In genomic region chr16:30974549-30974948, GRCm38 (mm10) we compare ENCODE assay signal across 14 mouse cellular contexts.
DNase-seq lines count a peak whose midpoint lies in the region; ATAC-seq lines count a peak whose summit lies in the region.
"Had no signal": no experiment of that assay in that cellular context is flagged by ENCODE, and none has a peak within 500 bp of the region (broad histone marks: within the 10 kb centered on the region; RNA-seq: fewer than 3 reads in every experiment).

No protein-coding gene starts in this region.

- peaks cover 25% of the 10 kb centered on the region for H3K4me1 ChIP-seq in liver, embryonic 16.5 days (ENCODE audit: control insufficient read depth, low read depth, low read length)
- peaks cover 29% of the 10 kb centered on the region for H3K4me1 ChIP-seq in stomach, embryonic 15.5 days
- peaks cover 24% of the 10 kb centered on the region for H3K4me1 ChIP-seq in forebrain, embryonic 10.5 days

- H3K4me2 ChIP-seq in liver, embryonic 16.5 days (ENCODE audit: low read depth, low read length): no peak overlapping the region
- H3K4me2 ChIP-seq in stomach, embryonic 15.5 days: no peak overlapping the region
- H3K4me2 ChIP-seq: heart, embryonic 11.5 days; midbrain, embryonic 12.5 days had no signal

- no peaks in the 10 kb centered on the region for H3K9me3 ChIP-seq in liver, embryonic 16.5 days (replicated peaks; ENCODE audit: control insufficient read depth, low read length)
- H3K9me3 ChIP-seq in stomach, embryonic 15.5 days: no peaks in the 10 kb centered on the region
- H3K9me3 ChIP-seq in forebrain, embryonic 10.5 days: no peaks in the 10 kb centered on the region
- H3K9me3 ChIP-seq: midbrain, embryonic 12.5 days had no signal

- peak overlapping the region; percentile 48 for H3K27ac ChIP-seq in liver, embryonic 16.5 days (ENCODE audit: low read length)
- 0 out of 2 replicates have a peak overlapping the region, but pooled peaks have one; percentile 42 for H3K27ac ChIP-seq in stomach, embryonic 15.5 days
- no peak overlapping the region; the same call in 1 of the 2 replicates for H3K27ac ChIP-seq in forebrain, embryonic 10.5 days
- H3K27ac ChIP-seq: liver, embryonic 14.5 days; midbrain, embryonic 12.5 days had no signal

- H3K27me3 ChIP-seq in liver, embryonic 16.5 days (ENCODE audit: control insufficient read depth, insufficient read depth, low read depth, low read length): no peaks in the 10 kb centered on the region
- no peaks in the 10 kb centered on the region for H3K27me3 ChIP-seq in stomach, embryonic 15.5 days (replicated peaks)
- no peaks in the 10 kb centered on the region for H3K27me3 ChIP-seq in forebrain, embryonic 10.5 days (ENCODE audit: poor library complexity, severe bottlenecking)
- H3K27me3 ChIP-seq: midbrain, embryonic 12.5 days had no signal

- WGBS in liver, embryonic 16.5 days (ENCODE audit: insufficient replicate concordance): 29% methylated on average over 12 of the region's 12 CpGs
- WGBS in stomach, embryonic 15.5 days: 66% methylated on average over 12 of the region's 12 CpGs
- 93% methylated on average over 12 of the region's 12 CpGs for WGBS in forebrain, embryonic 10.5 days

- peak; percentile 94 for DNase-seq in heart, adult 11 months
- no peak for DNase-seq in heart, postnatal 14 days
- peak; percentile 39 to 59 for DNase-seq in spleen, postnatal 36 days (ENCODE audit: low spot score in 2 of 2)
- no peak for DNase-seq in spleen, postnatal 14 days (ENCODE audit: low spot score in 2 of 2)
- DNase-seq in forebrain, embryonic 10.5 days (ENCODE audit: extremely low spot score, low spot score): no peak
- DNase-seq: cerebellum, adult 11-12 months; kidney, adult 11 months had no signal

- no peaks in the 10 kb centered on the region for H3K36me3 ChIP-seq in liver, embryonic 16.5 days (ENCODE audit: control insufficient read depth, insufficient read depth)
- H3K36me3 ChIP-seq in stomach, embryonic 15.5 days: no peaks in the 10 kb centered on the region
- H3K36me3 ChIP-seq in forebrain, embryonic 10.5 days (replicated peaks): no peaks in the 10 kb centered on the region
- H3K36me3 ChIP-seq: midbrain, embryonic 12.5 days had no signal

- intact Hi-C loops in heart, postnatal 14 days (cut with DNase I): loop anchor here (10.0 kb wide), 1 partner anchor 380 kb away; no protein-coding TSS in a partner anchor

- no peak for ATAC-seq in liver, embryonic 16.5 days (ENCODE audit: low read depth)
- no peak for ATAC-seq in stomach, embryonic 15.5 days (ENCODE audit: insufficient read depth, low FRiP score, low read depth)
- no peak for ATAC-seq in erythroid progenitor cell, adult 5-6 weeks (replicated peaks; ENCODE audit: low FRiP score, poor library complexity, severe bottlenecking)
- ATAC-seq: forebrain, embryonic 16.5 days had no signal

- no peak overlapping the region for H3K9ac ChIP-seq in liver, embryonic 16.5 days (ENCODE audit: low read depth, low read length)
- H3K9ac ChIP-seq in stomach, embryonic 15.5 days: no peak overlapping the region
- H3K9ac ChIP-seq: liver, embryonic 14.5 days; midbrain, embryonic 12.5 days had no signal

- H3K4me3 ChIP-seq in liver, embryonic 16.5 days (ENCODE audit: low read depth, low read length): no peak overlapping the region
- H3K4me3 ChIP-seq in stomach, embryonic 15.5 days (replicated peaks): no peak overlapping the region
- H3K4me3 ChIP-seq in forebrain, embryonic 10.5 days: no peak overlapping the region
- H3K4me3 ChIP-seq: midbrain, embryonic 12.5 days had no signal

Comparison
In these comparisons a context has a peak if more than half of its experiments do, and no peak if none do; other contexts are left out.
1. DNase-seq: peak in heart, adult 11 months (single experiment) and spleen, postnatal 36 days (2 of 2); none in heart, postnatal 14 days (0 of 2), spleen, postnatal 14 days (0 of 2) and forebrain, embryonic 10.5 days (single experiment).